Mouse (Mus musculus) left cerebral cortex, postnatal 36 days (tissue): ENCODE measurements at regions not wholly inside any gene's neighbourhood (a gene's known extent, or its start where the extent isn't known, plus 50 kb on each side); places are given as distances from the start of the nearest gene placed in this dataset.

Experiments
- DNase-seq, 2 experiments: peaks; one replicate each; pipeline ENCODE4 v3.0.0; 2021 to 2022; ENCODE audit warnings: low spot score in 2 of 2, mixed read lengths in 1 of 2
- intact Hi-C: fragments of 180-260 bp; cut with DNase I; formaldehyde crosslinking; loops from one replicate; pipeline ENCODE4 v1.15.1; 2025

DNA sequence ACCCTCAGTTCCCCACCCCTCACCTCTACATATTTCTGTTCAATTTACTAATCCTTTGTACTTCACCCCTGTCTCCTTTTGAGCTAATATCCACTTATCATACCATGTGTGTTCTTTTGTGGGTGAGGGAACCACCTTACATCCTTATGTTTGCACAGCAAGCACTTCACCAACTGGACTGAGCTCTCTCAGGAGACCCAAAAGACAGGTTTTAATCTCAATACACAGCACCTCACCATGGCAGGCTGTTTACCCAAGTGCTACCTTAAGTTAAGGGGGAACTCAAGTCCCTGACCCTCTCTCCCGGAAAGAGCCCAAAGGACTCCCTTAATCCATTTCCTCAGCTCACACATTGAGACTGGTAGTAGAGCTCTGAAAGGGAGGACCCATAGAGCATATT, 62.3 kb upstream of the Agr3 start:
- DNase-seq, result no peak
- intact Hi-C loops, result no loop called here

DNA sequence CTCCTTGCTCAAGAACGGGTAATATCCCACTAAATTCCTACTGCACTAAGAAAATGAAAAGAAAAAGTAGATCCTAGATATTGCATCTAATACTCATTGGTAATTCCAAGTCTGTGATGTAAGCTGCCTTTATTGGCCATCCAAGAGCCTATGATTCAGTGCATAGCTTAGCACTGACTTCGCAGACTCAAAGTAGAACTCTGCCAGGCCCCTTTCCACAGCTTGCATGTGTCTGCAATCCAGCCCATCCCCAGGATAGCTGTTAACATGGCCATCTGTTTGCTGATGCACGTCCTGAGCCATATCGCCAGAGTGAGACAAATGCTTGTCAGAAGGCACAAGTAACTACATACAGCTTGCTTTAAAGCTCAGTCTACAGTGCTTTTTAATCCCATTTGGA, 72.3 kb upstream of the Agr3 start:
- DNase-seq, result peak; percentile 26 to 47
- intact Hi-C loops, result no loop called here

DNA sequence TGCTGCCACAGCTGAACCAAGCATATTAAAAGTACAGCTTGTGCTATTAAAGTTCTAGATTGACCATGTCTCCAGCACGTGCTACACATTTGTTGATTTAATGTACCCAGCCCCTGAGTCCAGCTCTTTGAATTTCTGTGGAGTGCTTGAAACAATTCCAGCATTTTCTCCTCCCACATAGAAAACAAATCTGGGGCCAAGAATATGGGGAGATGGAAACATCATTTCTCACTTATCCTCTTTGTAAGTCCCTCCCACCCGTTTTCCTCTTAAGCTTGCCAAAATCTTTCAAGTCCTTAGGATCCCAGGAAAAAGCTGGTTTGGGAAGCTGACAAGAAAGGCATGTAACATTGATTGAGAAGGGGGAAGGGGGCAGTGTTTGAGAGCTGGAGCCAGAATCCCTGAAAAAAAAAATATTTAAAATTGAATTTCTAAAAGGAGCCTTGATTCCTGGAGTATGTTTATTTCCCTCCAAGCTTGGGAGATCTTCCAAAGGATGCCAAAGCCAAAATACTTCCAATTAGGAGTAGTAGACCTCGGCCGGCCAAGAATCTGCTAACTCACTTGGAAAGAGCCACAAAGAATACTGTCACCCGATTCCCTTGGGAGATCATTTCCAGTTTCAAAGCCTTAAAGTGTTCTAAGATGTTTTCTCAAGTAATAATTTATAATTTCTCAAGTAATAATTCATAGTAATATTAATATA, 78.4 kb upstream of the Agr3 start:
- intact Hi-C loops, result no loop called here
- DNase-seq, result no peak

DNA sequence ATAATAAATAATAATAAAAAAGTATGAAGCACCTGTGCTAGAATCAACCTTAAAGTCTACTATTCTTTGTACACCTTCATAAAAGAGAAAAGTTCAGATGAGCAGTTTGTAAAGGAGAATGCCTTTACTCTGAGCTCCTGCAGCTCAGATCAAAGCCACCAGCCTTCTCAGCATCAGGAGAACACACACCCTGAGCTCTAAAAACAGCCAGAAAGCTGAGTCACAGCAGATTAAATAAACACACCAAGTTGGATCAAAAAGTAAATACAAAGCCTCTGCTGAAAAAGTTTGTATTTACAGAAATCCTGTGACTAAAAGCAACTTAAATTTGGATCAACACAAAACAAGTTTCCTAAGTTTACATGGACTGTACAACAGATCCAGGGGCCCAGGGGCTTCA, 88.5 kb upstream of the Agr3 start:
- no peak for DNase-seq

GRCm38 (mm10) chr12:35833285-35833684, 92.1 kb upstream of the Agr3 start:
- DNase-seq, result no peak
- intact Hi-C loops, result no loop called here

More for the DNA sequence above, 88.5 kb upstream of the Agr3 start:
- intact Hi-C loops, result no loop called here

GRCm38 (mm10) chr12:35831922-35832512, 93.4 kb upstream of the Agr3 start:
- DNase-seq, result no peak
- intact Hi-C loops, result loop anchor here (2.0 kb wide), 2 partner anchors 299 to 521 kb away; no protein-coding TSS in a partner anchor

- peak in 1 of 2 experiments; percentile 18 for DNase-seq
- intact Hi-C loops, result loop anchor here (2.0 kb wide), 2 partner anchors 298 to 520 kb away; no protein-coding TSS in a partner anchor
Observed at GRCm38 (mm10) chr12:35831268-35831667, 94.2 kb upstream of the Agr3 start.

DNA sequence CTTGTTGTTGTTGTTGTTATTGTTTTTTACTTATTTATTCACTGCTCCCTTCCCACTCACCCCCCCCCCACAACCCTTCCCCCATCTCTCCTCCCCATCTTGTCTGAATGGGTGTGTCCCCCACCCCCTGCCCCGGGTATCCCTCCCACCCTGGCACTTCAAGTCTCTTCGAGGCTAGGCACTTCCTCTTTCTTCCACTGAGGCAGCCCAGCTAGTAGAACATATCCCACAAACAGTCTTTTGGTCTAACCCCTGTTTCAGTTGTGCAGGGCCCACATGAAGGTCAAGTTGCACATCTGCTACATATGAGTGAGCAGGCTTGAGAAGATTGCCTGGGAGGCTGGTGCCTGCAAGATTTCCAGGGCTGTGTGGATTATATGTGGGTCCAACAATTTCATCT, 97.6 kb upstream of the Agr3 start:
- intact Hi-C loops, result no loop called here
- no peak for DNase-seq

DNA sequence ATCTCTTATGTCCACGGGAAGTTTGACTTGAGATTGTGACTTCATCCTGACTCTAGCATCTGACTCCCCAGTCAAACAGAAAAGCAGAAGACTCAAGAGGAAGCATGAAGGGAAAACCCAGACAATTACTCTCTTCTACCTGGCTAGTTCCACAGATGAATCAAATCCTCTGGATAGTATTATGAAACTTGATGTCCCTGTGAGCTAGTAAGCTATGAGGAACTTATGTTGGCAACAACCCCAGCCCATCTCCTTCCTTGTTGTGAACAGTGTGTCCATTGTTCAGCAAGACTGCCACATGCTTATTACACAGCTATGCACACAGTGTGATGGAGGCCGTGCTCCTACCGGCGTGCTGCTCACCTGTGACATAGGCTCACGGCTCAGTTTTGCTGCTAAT, 98.4 kb upstream of the Agr3 start:
- DNase-seq, result no peak
- intact Hi-C loops, result no loop called here

GRCm38 (mm10) chr12:35824587-35824987, 100.8 kb upstream of the Agr3 start:
- intact Hi-C loops, result no loop called here

DNA sequence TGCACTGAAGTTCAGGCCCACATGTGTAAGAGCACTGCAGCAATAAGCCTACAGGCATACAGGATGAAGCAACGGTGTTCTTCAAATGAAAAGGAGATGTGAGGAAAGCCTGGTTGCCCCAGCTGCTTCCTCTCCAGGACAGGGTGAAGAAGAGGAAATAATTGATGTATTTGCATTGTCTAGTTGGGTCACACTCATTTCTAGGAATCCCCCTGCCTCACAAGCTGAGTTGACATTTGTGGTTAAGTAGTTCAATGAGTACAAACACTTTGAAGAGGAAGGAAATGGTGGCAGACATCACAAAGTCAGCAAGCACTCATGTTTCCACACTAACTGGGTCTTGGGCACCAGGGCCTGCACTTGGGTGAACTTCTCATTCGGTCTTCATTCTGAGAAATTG, 126.2 kb upstream of the Agr3 start:
- intact Hi-C loops, result no loop called here
- no peak for DNase-seq

More at GRCm38 (mm10) chr12:35824587-35824987, 100.8 kb upstream of the Agr3 start:
- DNase-seq, result no peak

DNA sequence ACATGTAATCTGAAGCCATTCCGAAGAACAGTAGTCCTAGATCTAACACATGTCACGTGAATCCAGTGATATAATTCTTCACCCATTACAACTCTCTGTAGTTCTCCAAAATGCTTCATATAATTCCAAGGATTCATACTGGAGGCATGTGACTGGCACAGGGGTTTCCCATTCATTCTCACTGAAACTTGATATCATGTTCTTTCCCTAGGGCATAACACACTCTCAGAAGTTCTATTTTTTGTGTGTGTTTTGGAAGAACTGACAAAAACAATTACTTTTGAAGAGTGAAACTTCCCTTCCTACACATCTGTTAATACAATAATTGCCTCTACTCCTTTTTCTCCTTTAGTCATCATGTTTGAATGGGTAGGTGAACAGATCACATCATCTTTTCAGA, 150.0 kb upstream of the Agr3 start:
- DNase-seq, result no peak
- intact Hi-C loops, result no loop called here

DNA sequence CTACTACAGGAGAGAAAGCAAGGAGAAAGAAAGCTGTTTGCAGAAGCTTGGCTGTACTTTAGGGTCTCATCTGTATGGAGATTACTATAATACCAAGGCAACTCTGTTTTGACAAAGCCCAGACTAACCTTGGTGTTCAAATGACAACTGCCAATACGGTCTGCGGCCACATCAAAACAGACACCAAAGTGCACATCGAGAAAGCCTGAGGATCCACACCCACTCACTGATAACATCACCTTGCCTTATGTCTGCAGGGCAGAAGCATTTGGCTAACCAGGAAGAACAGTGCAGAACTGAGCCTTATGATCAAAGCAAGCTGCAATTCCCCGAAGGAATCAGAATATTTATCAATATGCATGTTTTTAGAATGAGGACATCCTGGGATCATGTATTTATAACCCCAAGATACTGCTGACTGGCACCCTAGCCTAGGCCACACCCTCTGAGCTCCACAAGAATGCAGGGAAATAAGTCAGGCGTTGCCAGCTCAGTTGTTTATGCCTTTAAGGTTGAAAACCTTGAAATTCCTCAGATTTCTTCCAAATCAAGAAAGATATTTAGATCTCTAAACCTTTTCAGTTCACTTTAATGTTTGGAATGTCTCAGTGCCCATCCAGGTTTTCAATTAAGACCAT, 154.9 kb upstream of the Agr3 start:
- DNase-seq, result no peak
- intact Hi-C loops, result no loop called here

DNA sequence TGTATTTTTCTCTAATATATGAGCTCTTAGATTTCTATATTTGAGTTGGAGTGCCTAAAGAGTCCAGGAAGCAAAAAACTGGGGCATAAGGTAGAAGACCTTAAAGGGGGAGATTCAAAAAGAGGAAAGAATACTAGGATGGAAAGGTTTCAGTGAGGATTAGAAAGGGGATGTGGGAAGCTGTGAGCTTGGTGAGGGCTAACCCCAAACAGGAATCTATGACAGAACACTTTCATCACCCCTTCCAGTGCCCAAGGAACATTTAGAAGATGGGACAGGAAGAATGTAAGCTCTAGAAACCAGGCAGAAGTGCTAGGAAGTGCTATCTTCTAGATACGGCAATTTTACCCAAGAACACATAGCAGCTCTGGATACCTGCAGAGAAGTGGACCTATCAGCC, 166.5 kb upstream of the Agr3 start:
- intact Hi-C loops, result no loop called here
- DNase-seq, result no peak

DNA sequence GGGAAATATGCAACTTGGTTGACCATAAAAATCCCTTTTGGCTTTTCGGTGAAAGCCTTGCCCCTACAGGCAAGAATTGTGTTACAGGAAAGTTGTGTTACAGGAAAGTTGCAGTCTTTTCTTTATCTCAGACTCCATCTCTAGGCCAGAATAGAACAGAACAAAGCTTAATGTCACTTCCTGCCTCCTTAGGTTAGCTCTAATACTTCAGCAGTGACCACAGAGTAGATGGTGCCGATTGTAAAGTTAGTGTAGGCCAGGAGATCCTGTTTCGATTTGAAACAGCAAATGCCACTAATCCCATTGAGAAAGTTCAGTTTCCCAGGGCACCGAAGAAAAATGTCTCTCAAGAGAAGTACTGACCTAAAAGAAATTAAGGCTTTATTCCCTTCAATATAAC, 170.3 kb upstream of the Agr3 start:
- intact Hi-C loops, result no loop called here
- DNase-seq, result no peak

GRCm38 (mm10) chr12:35747997-35748396, 177.4 kb upstream of the Agr3 start:
- intact Hi-C loops, result no loop called here
- DNase-seq, result no peak

- DNase-seq, result no peak
- intact Hi-C loops, result no loop called here
Observed at GRCm38 (mm10) chr12:35746691-35747299, 178.6 kb upstream of the Agr3 start.

DNA sequence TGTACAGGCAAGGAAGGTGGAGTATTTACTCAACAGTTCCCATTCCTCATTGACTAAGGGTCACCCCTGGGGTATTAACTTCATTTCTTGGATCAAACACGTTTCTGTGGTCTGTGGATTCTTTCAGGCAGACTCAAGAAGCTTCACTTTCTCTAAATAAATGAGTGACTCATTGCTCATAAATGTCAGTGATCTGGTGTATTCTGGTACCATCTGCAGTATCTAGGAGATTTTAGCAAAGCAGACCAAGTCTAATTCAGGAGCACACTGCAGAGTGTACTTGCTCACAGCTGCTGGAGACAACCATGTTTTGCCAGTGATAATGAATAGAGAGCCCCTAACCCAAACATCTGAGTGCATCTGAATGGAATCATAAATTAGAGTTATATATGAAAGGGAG, 182.7 kb upstream of the Agr3 start:
- intact Hi-C loops, result no loop called here
- DNase-seq, result no peak

DNA sequence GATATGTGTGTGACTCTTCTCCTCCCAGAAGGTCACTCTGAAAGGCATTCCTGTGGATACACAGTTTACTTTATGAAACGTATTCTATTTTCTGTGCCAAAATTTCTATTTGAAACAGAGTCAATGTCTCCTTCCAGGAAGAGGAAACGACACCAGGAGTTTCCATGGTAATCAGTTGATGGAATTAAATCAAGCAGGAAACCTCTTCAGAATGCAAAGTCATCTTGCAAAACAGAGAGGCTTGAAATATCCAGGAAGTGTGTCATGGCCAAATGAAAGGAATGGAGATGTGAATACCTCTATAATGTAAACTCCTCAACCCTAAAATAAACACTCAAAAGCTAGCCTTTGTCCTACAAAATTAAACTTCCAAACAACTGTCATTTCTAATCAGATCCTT, 189.0 kb upstream of the Agr3 start:
- intact Hi-C loops, result no loop called here
- DNase-seq, result no peak

DNA sequence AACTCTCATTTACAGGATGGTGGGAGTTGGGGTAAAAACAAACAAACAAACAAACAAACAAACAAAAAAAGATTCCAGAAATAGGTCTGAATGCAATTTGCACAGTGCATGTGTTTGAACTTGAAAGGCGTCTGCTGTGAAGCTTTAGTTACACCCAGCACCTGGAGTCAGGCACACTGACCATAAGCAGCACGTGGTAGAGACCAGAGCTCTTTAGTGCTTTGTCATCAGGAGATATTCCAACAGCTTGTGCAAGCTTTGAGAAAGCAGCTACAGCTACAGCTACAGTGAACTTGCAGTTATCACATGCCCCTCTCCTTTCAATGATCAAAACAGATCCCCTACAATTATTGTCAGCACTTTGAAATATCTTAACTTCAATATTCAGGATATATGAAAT, 190.4 kb upstream of the Agr3 start:
- DNase-seq, result no peak
- intact Hi-C loops, result no loop called here

DNA sequence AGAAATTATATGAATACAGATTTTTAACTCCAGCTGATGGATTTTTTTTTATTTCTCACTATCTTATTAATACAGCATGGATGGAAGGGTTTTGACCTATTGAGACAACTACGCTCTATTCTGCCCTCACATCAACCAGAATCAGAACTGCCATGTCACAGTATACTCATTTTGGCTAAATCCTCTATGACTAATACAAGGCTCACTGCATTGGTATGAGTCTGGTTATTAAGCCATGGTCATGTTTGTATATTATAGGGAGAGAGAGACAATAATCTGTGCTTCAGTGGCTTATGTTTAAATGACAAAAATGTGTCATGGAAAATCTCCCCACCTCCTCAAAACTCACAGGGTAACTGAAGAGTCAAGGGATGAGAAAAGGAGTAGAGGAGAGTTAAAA, 191.0 kb upstream of the Agr3 start:
- DNase-seq, result no peak
- intact Hi-C loops, result no loop called here
